Mouse (Mus musculus): ENCODE measurements around the gene Hspb6. TPM values are rescaled to one million over a fixed set of nuclear protein-coding genes. Genes with fewer than 3 reads are reported as not detected.
A peak's percentile ranks its signal among the peaks of the same experiment; 100 is the strongest.

Hspb6 gene
- total RNA-seq (2022), result 1,000 to 10,000 TPM in 1 of 4 experiments, 100 to 1,000 TPM in 3; 852 to 1,087 (median 985) TPM

DNA sequence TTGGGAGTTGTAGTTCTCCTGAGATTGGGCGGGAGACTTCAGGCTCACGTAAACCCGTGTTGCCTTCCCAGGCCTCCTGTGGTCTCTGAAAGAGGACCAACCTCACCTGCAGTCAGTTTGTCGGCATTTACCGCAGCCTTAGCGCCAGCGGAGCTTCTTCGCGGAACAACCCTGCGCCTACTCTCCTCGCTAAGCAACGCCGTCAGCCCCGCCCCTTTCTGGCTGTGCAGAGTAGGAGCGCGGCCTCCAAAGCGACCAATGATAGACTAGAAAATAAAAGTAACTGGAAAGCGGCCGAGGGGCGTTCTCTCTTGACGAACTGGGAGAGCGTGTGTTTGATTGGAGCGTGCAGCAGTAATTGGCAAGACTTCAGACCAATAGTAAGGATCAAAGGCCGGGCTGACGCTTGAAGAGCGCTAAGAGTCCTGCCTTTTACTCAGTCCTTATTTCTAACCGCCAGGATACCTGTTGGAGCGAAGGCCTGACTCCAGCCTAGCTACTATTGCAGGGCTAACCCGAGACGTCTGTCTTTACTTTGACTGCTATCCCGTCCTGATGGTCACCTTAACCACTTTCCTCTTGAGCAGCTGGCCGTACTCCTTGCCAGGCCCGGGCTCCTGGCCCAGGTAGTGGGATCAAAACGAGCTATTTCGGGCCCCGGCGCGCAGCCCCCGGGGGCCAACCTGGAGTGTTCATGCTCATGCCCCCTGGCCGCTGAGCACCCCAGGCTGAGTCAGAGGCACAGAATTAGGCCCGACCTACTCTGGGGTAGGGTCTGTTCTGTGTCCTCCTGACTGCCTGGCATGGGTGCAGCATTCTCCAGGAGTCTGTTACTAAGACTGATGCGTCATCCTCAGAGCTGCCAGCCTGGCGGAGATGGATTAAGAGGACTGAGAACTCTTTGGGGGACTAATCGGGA lies at the start of gene Hspb6, which contains the start of gene Proser3:
Hspb6 (plus strand) TSS at position 77 of the 919 bp plus-strand sequence.
Proser3 (minus strand) TSS at position 198 of the 919 bp plus-strand sequence.
- peak; percentile 99 for DNase-seq (ENCODE audit: low spot score)

- no peak for DNase-seq (ENCODE audit: low spot score)
Measured at GRCm38 (mm10) chr7:30508061-30508460, 43.9 kb upstream of the Hspb6 start.

DNA sequence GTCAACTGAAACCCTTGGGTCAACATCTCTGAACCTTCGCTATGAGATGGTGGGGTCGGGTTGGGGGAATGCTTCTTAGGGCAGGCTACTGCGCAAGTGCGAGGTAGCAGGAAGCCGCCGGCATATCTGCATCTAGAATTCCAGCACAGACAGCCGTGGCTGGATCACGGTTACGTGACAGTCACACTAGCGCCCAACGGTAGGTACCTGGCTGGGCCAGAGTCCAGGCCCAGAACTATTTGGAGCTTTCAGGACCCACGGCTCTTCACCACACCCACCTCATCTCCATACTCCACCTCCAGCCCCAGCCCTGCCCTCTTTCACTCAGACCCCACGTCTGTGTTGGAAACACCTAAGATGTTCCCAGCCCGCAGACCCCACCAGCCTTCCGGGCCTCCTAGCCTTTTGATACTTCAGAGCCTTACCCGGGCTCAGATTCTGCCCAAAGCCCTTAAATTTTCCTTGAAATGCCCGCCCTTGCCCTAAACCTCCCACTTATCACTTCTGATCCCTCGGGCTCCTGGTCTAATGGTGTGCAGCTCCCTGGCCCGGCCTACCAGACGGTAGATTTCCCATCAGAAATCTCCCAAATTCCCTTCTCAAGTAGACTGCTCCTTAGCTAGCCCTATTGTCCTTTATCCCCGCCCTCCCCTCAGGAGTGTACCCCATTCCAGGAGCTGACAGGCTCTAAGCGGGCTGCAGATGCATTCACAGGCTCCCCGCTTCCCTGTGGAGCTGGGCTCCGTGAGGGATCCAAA lies 36.8 kb upstream of the Hspb6 start:
- DNase-seq (ENCODE audit: low spot score), result no peak

- DNase-seq (ENCODE audit: low spot score), result no peak
Measured at GRCm38 (mm10) chr7:30518325-30518724, 33.7 kb upstream of the Hspb6 start.

- no peak for DNase-seq (ENCODE audit: low spot score)
Measured at GRCm38 (mm10) chr7:30520396-30520795, 31.6 kb upstream of the Hspb6 start.

DNA sequence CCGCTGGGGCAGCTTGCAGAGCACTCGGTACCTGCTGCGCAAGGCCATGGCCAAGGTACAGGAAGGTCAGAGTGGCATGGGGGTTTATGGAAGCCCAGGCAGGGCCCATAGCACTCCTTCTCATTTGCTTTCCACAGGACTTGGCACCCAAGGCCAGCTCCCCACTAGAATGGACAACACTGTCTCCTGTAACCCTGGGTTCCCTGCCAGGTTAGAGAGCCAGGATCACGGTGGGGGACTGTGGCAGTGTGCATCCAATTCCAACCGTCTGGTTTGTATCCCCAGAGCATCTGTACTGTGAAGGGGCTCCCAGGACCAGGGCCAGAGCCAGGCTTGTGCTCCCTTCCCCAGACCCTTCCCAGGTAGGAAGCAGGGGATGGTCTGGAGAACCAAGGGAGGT lies 31.1 kb upstream of the Hspb6 start:
- no peak for DNase-seq (ENCODE audit: low spot score)

GRCm38 (mm10) chr7:30522871-30523270 lies 29.1 kb upstream of the Hspb6 start:
- no peak for DNase-seq (ENCODE audit: low spot score)

- DNase-seq (ENCODE audit: low spot score), result no peak
Measured at GRCm38 (mm10) chr7:30524487-30524886, 27.5 kb upstream of the Hspb6 start.

DNA sequence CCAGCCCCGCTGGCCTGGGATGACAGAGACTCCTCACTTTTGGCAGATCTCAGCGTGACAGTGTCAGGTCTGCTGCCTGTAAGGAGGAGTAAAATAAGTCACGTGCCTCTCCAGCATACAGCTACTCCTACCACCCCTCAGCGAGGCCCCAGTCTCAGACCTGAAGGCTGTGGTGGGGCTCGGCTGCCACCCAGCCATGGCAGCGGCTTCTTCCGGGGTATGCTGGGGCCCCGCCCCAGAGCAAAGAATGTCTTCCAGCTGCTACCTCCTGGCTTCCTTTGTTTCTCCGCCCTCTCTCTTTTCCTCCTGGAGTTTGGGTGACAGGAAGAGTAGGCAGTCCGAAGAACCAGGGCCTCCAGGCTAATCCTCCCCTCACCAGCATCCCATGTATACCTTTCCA lies 26.0 kb upstream of the Hspb6 start:
- DNase-seq (ENCODE audit: low spot score), result no peak

- no peak for DNase-seq (ENCODE audit: low spot score)
Measured at GRCm38 (mm10) chr7:30526399-30526798, 25.6 kb upstream of the Hspb6 start.

DNA sequence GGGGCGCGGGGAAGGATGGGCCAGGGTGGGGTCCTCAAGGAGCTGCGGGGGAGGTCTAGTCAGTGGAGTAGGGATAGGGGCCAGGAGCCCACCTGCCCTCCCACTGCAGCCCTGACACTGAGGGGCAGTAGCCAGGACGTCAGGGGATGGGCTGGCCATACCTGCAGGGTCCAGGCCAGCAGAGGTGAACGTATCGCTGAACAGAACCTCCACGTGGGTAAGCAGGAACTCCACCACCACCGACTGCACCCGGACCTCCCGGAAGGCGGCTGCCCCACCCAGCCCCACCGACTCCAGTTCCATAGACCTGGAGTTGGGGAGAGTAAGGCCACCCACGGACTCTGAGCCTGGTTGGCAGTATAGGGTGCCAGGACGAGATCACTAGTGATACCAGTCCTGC lies 25.0 kb upstream of the Hspb6 start:
- no peak for DNase-seq (ENCODE audit: low spot score)

DNA sequence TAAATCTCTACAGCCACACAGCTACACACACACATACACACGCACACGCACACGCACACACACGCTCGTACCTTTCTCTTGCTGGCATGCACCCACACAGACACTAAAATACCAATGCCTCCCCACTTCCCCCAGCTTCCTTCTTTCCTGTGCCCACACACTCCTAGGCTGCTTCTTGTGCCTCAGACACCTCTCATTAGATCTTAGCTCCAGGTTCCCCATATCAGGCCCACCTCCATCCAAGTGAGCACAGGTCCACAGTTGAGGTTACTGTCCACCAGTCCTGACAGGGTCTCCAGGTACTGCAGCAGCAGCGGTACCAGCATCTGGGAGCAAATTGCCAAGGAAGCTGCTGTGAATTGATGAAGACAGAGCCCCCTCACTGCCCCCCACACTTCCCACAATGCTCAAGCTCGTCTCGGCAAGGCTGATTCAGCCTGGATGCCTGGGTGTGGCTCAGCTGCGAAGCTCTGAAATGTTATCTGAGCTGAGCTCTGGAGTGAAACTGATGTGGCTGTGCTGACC lies 20.6 kb upstream of the Hspb6 start:
- no peak for DNase-seq (ENCODE audit: low spot score)

GRCm38 (mm10) chr7:30532931-30533330 lies 19.0 kb upstream of the Hspb6 start:
- no peak for DNase-seq (ENCODE audit: low spot score)

DNA sequence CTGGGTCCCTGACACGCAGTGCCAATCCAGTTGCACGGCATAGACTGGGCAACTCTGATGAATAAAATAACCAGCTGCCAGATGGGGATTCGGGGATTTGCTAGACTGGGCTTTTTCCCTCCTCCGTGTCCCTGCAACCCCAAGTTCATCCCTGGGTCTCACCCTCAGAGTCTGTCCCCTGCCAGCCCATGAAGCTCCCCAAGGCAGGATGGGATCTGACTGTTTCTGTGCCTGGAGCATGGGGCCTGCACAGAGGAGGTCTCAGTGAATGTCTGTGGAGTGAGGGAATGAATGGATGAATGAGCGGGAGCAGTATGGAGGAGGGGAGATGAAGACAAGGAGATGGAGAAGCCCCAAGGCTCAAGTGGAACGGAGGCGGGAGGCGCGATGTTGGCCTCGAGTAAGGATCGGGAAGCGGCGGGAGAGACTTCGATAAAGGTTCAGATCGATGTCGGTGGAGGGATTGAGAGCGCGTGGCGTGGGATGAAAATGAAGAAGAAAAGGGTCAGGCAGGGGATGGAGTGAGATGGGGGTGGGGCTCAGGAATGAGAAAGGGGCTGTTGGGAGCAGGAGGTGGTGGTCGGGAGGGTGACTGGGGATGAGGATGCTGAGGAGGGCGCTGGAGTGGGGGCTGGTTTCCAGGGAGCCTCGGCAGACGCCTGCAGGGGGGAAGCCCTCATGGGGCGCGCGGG lies 17.9 kb upstream of the Hspb6 start:
- no peak for DNase-seq (ENCODE audit: low spot score)

GRCm38 (mm10) chr7:30534633-30535577 lies 17.1 kb upstream of the Hspb6 start, which contains the start of gene Arhgap33:
Gene Arhgap33 (minus strand): TSS chr7:30535060.
- peak; percentile 89 for DNase-seq (ENCODE audit: low spot score)

DNA sequence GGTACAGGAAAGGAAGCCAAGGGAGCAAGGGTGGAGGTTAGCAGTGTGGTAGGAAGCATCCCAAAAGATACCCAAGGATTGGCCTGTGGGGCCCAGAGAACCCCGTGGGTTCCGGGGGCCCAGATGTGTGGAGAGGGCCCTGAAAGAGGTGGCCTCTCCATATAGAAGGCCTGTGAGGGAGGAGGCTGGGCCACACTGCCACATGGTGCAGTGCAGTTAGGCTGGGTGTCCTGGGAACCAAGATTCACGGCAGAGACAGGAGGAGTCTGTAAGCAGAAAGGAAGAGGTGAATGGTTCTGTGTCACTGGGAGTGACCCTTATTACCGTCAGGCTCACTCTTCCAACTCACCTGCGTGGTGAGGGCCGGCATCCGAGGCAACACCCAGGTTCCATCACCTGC lies 11.4 kb upstream of the Hspb6 start:
- no peak for DNase-seq (ENCODE audit: low spot score)

GRCm38 (mm10) chr7:30544327-30544726 lies 7.7 kb upstream of the Hspb6 start:
- DNase-seq (ENCODE audit: low spot score), result no peak

GRCm38 (mm10) chr7:30549880-30550279 lies 2.1 kb upstream of the Hspb6 start:
- DNase-seq (ENCODE audit: low spot score), result no peak

GRCm38 (mm10) chr7:30550603-30551002 lies 1.4 kb upstream of the Hspb6 start:
- DNase-seq (ENCODE audit: low spot score), result no peak

- no peak for DNase-seq (ENCODE audit: low spot score)
Measured at GRCm38 (mm10) chr7:30551445-30552101, 405 bp upstream of the Hspb6 start.
